Mouse (Mus musculus) megakaryocyte-erythroid progenitor cell, adult 5-6 weeks (primary cell): ENCODE measurements around the gene Fut1. TPM values are rescaled to one million over a fixed set of nuclear protein-coding genes. Genes with fewer than 3 reads are reported as not detected.
"Not testable (repeated sequence)": the region's sequence is repeated elsewhere in the genome, so short reads cannot be mapped to it uniquely, and the experiment has no call there.

Experiments used
- ATAC-seq: replicated peaks from 2 replicates; pipeline ENCODE4 v1.8.0; 2016; ENCODE audit warnings: mild to moderate bottlenecking, inconsistent platforms; ENCODE audit not compliant: severe bottlenecking, poor library complexity, low FRiP score, low TSS enrichment
- total RNA-seq, 2 experiments: library from RNA; stranded (forward) in 1 of 2; stranded (reverse) in 1 of 2; fragments of 200-1000, 215-1000 nt in 1 of 2; fragments of >200 nt in 1 of 2; fragmentation: Nextera tagmentation in 1 of 2; gene quantifications; 2 replicates each; pipeline ENCODE4 v1.2.3; 2014 to 2017

The Fut1 gene
- total RNA-seq, 2 experiments from 2014 or later, result not detected

DNA sequence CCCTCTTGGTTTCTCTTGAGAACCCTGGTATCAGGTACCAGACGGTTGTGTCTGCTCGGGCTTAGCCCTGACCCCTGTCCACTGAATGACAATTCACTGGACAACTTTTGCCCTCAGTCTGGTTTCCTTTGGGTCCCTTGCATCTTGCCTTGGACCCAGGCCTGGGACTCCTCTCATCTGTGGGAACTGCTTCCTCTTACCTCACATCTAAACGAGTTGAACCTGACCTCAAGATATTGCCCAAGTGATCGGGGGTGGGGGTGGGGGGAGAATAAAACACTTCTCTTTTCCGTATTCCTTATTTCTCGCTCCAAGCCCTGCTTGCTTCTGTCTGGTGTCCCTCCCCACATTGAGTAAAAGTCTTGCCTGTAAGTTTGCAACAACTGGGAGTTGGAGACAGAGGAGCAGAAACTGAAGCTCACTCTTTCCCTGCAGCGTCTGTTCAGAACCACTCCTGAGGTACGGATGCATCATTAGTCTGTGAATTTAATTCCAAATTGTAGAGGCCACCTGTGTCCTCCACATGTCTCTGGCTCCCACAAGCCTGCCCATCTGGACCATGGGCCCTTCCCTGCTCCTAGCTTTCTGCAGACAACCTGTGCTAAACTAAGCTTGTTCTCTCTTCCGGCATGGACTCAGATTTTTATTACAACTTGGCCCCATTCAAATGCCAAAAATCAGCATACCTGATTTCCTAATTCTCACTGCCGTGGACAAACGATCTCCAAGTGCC lies 43.8 kb downstream of the Fut1 start:
- no peak for ATAC-seq

DNA sequence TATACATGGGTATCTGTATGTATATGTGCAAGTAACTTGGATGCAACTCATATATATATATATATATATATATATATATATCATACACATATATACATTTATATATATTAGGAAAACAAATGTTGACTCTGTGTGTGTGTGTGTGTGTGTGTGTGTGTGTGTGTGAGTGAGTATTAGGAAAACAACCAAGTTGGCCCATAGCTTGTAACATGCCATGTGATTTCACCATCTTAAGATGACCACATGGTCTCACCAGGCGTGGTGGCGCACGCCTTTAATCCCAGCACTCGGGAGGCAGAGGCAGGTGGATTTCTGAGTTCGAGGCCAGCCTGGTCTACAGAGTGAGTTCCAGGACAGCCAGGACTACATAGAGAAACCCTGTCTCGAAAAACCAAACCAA lies 44.6 kb downstream of the Fut1 start:
- ATAC-seq, result not testable (repeated sequence)

DNA sequence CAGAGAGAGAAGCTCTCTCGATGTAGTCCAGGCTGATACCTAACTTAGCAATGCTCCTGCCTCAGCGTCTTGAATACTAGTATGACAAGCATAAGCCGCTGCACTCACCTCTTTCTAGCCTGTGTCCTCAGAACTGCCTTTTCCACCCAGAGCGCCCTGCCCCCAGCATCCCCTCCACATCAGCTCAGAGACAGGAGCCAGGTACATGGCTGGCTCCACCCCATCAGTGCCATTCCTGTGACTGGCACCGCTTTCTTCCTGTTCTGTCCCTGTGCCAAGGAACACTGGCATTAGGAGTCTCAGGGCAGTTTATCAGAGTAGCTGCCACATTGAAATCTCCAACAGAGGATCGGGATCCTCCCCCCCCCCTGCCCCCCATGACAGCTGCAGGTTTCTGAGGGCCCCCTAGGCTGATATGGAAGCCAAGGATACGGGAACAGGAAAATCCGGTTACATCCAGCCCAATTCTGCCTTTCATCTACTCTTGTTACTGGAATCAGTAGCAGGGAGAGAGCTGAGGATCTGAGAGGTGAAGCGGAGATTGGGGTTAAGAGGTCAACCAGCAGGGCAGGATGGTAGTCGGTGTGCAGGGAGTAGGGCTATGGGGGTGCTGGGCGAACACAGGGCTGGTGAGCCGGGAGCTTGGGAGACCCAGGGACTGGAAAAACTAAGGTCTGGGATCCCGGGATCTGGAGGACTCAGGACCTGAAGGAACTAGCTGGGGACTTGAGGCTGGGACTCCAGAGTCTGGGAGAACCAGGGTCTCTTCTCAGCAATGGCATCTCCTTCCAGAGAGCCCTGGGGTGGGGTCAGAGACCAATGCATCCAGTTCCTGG lies 48.4 kb downstream of the Fut1 start:
- ATAC-seq, result no peak

DNA sequence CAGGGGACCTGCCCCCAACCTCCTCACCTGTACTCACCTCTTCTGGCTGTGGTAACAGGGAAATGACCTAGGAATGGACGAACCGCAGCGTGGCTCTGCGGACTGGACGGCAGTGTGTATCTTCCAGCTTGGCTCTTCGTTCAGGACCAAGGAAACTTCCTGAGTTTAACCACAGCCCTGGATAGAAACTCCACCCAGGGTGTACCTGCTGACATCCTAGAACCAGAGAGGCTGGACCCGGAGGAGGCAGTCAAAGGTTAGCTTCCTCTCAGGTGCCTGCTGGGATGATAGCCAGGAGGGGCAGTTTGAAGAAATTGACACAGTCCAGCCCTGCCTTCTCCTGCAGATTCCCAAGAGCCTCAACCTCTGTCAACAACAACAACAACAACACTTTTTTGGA lies 49.1 kb downstream of the Fut1 start, which contains the start of gene Fut2:
TSS of gene Fut2 (minus strand) at position 234 of the 400 bp plus-strand sequence.
- ATAC-seq, result no peak

DNA sequence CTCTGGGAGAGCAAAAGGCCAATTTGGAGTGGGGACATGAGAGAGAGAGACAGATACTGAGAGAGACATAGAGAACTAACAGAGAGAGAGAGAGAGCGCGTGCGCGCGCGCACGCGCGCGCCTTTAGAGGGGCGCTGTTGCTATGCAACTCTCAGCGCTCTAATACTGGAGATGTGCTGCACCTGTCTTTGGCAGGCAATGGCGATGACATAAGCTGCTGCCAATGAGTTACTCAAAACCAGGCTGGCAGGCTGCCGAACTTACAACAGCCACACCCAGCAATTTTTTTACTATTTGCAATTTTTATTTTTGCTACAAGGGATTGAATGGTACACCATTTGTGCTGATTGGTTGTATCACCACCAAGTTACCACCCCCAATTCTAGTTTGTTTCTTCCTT lies 50.7 kb downstream of the Fut1 start:
- no peak for ATAC-seq

DNA sequence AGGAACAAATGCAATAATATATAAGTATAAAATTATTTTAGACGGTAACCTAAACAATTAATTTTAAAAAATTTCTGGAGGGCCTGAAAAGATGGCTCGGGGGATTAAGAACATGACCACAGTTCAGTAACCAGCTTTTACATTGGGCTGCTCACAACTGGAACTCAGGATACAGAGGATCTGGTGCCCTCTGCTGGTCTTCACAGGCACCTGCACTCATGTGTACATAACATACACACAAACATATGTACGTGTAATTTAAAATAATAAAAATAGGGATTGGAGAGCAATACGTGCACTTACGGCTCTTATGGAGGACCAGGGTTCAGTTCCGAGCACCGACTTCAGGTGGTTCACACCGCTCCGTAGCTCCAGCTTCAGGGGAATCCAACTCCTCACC lies 51.8 kb downstream of the Fut1 start:
- no peak for ATAC-seq

Other genes starting within 250 kb of the Fut1 start
Only the 30 nearest of the 35 such genes appear.
- not detected in 2 replicates for gene Ntf5, start 203.6 kb upstream of the Fut1 start, total RNA-seq (2014; fragmentation: Nextera tagmentation)
- gene Ntf5, start 203.6 kb upstream of the Fut1 start, total RNA-seq (2017), result not detected in 2 replicates
- not detected in 2 replicates for gene Lhb, start 196.5 kb upstream of the Fut1 start, total RNA-seq (2014; fragmentation: Nextera tagmentation)
- not detected in 2 replicates for gene Lhb, start 196.5 kb upstream of the Fut1 start, total RNA-seq (2017)
- gene Gys1, start 182.4 kb upstream of the Fut1 start, total RNA-seq (2014; fragmentation: Nextera tagmentation), result 5.9 and 6.2 TPM in 2 replicates
- gene Gys1, start 182.4 kb upstream of the Fut1 start, total RNA-seq (2017), result 3.4 and 4.6 TPM in 2 replicates
- gene Ruvbl2, start 179.2 kb upstream of the Fut1 start, total RNA-seq (2014; fragmentation: Nextera tagmentation), result 171 and 179 TPM in 2 replicates
- gene Ruvbl2, start 179.2 kb upstream of the Fut1 start, total RNA-seq (2017), result 185 and 236 TPM in 2 replicates
- 1,148 and 1,512 TPM in 2 replicates for gene Ftl1, start 157.4 kb upstream of the Fut1 start, total RNA-seq (2014; fragmentation: Nextera tagmentation)
- gene Ftl1, start 157.4 kb upstream of the Fut1 start, total RNA-seq (2017), result 490 and 578 TPM in 2 replicates
- 60.7 and 75.9 TPM in 2 replicates for gene Bax, start 150.4 kb upstream of the Fut1 start, total RNA-seq (2014; fragmentation: Nextera tagmentation)
- 38.8 and 40.8 TPM in 2 replicates for gene Bax, start 150.4 kb upstream of the Fut1 start, total RNA-seq (2017)
- 0.42 TPM in 1 of 2 replicates, not detected in the other for gene Tulp2, start 135.4 kb upstream of the Fut1 start, total RNA-seq (2014; fragmentation: Nextera tagmentation)
- 0.19 TPM in 1 of 2 replicates, not detected in the other for gene Tulp2, start 135.4 kb upstream of the Fut1 start, total RNA-seq (2017)
- not detected in 2 replicates for gene Gm45808, start 130.5 kb upstream of the Fut1 start, total RNA-seq (2014; fragmentation: Nextera tagmentation)
- not detected in 2 replicates for gene Gm45808, start 130.5 kb upstream of the Fut1 start, total RNA-seq (2017)
- gene Dhdh, start 128.5 kb upstream of the Fut1 start, total RNA-seq (2014; fragmentation: Nextera tagmentation), result 1.9 and 2.5 TPM in 2 replicates
- 1.8 and 3.5 TPM in 2 replicates for gene Dhdh, start 128.5 kb upstream of the Fut1 start, total RNA-seq (2017)
- gene Nucb1, start 106.9 kb upstream of the Fut1 start, total RNA-seq (2014; fragmentation: Nextera tagmentation), result 100 and 140 TPM in 2 replicates
- 285 and 323 TPM in 2 replicates for gene Nucb1, start 106.9 kb upstream of the Fut1 start, total RNA-seq (2017)
- gene Ppp1r15a, start 91.0 kb upstream of the Fut1 start, total RNA-seq (2014; fragmentation: Nextera tagmentation), result 35.5 and 79.3 TPM in 2 replicates
- 161 and 186 TPM in 2 replicates for gene Ppp1r15a, start 91.0 kb upstream of the Fut1 start, total RNA-seq (2017)
- 0.27 TPM in 1 of 2 replicates, not detected in the other for gene Plekha4, start 91.0 kb upstream of the Fut1 start, total RNA-seq (2014; fragmentation: Nextera tagmentation)
- not detected in 2 replicates for gene Plekha4, start 91.0 kb upstream of the Fut1 start, total RNA-seq (2017)
- gene Hsd17b14, start 62.4 kb upstream of the Fut1 start, total RNA-seq (2014; fragmentation: Nextera tagmentation), result not detected in 2 replicates
- gene Hsd17b14, start 62.4 kb upstream of the Fut1 start, total RNA-seq (2017), result not detected in 2 replicates
- 81.0 and 92.5 TPM in 2 replicates for gene Bcat2, start 47.1 kb upstream of the Fut1 start, total RNA-seq (2014; fragmentation: Nextera tagmentation)
- 23.3 and 50.0 TPM in 2 replicates for gene Bcat2, start 47.1 kb upstream of the Fut1 start, total RNA-seq (2017)
- not detected in 2 replicates for gene Fgf21, start 1.8 kb upstream of the Fut1 start, total RNA-seq (2014; fragmentation: Nextera tagmentation)
- not detected in 2 replicates for gene Fgf21, start 1.8 kb upstream of the Fut1 start, total RNA-seq (2017)
- not detected in 2 replicates for gene Izumo1, start 4.5 kb downstream of the Fut1 start, total RNA-seq (2014; fragmentation: Nextera tagmentation)
- gene Izumo1, start 4.5 kb downstream of the Fut1 start, total RNA-seq (2017), result not detected in 2 replicates
- gene Rasip1, start 10.2 kb downstream of the Fut1 start, total RNA-seq (2014; fragmentation: Nextera tagmentation), result not detected in 2 replicates
- not detected in 2 replicates for gene Rasip1, start 10.2 kb downstream of the Fut1 start, total RNA-seq (2017)
- not detected in 2 replicates for gene Mamstr, start 22.7 kb downstream of the Fut1 start, total RNA-seq (2014; fragmentation: Nextera tagmentation)
- not detected in 2 replicates for gene Mamstr, start 22.7 kb downstream of the Fut1 start, total RNA-seq (2017)
- not detected in 2 replicates for gene Fut2, start 49.1 kb downstream of the Fut1 start, total RNA-seq (2014; fragmentation: Nextera tagmentation)
- not detected in 2 replicates for gene Fut2, start 49.1 kb downstream of the Fut1 start, total RNA-seq (2017)
- not detected in 2 replicates for gene Ntn5, start 66.7 kb downstream of the Fut1 start, total RNA-seq (2014; fragmentation: Nextera tagmentation)
- gene Ntn5, start 66.7 kb downstream of the Fut1 start, total RNA-seq (2017), result not detected in 2 replicates
- not detected in 2 replicates for gene Sec1, start 77.1 kb downstream of the Fut1 start, total RNA-seq (2014; fragmentation: Nextera tagmentation)
- gene Sec1, start 77.1 kb downstream of the Fut1 start, total RNA-seq (2017), result not detected in 2 replicates
- gene Car11, start 82.6 kb downstream of the Fut1 start, total RNA-seq (2014; fragmentation: Nextera tagmentation), result not detected in 2 replicates
- not detected in 2 replicates for gene Car11, start 82.6 kb downstream of the Fut1 start, total RNA-seq (2017)
- 7.1 and 9.1 TPM in 2 replicates for gene Dbp, start 87.8 kb downstream of the Fut1 start, total RNA-seq (2014; fragmentation: Nextera tagmentation)
- 5.6 and 6.2 TPM in 2 replicates for gene Dbp, start 87.8 kb downstream of the Fut1 start, total RNA-seq (2017)
- 2,679 and 3,223 TPM in 2 replicates for gene Rpl18, start 98.2 kb downstream of the Fut1 start, total RNA-seq (2014; fragmentation: Nextera tagmentation)
- 1,594 and 2,062 TPM in 2 replicates for gene Rpl18, start 98.2 kb downstream of the Fut1 start, total RNA-seq (2017)
- 16.3 and 19.8 TPM in 2 replicates for gene Sphk2, start 100.7 kb downstream of the Fut1 start, total RNA-seq (2014; fragmentation: Nextera tagmentation)
- gene Sphk2, start 100.7 kb downstream of the Fut1 start, total RNA-seq (2017), result 7.5 and 7.8 TPM in 2 replicates
- gene Fam83e, start 103.9 kb downstream of the Fut1 start, total RNA-seq (2014; fragmentation: Nextera tagmentation), result 1.1 and 2.1 TPM in 2 replicates
- 0.61 and 2.9 TPM in 2 replicates for gene Fam83e, start 103.9 kb downstream of the Fut1 start, total RNA-seq (2017)
- not detected in 2 replicates for gene Spaca4, start 108.5 kb downstream of the Fut1 start, total RNA-seq (2014; fragmentation: Nextera tagmentation)
- not detected in 2 replicates for gene Spaca4, start 108.5 kb downstream of the Fut1 start, total RNA-seq (2017)
- not detected in 2 replicates for gene Lmtk3, start 166.4 kb downstream of the Fut1 start, total RNA-seq (2014; fragmentation: Nextera tagmentation)
- not detected in 2 replicates for gene Lmtk3, start 166.4 kb downstream of the Fut1 start, total RNA-seq (2017)
- 0.84 TPM in 1 of 2 replicates, not detected in the other for gene Sult2b1, start 167.4 kb downstream of the Fut1 start, total RNA-seq (2014; fragmentation: Nextera tagmentation)
- not detected in 2 replicates for gene Sult2b1, start 167.4 kb downstream of the Fut1 start, total RNA-seq (2017)
- 27.2 and 30.8 TPM in 2 replicates for gene Cyth2, start 197.3 kb downstream of the Fut1 start, total RNA-seq (2014; fragmentation: Nextera tagmentation)
- gene Cyth2, start 197.3 kb downstream of the Fut1 start, total RNA-seq (2017), result 36.9 and 38.0 TPM in 2 replicates